Mouse (Mus musculus) embryonic stem cell, embryonic (primary cell): ENCODE measurements around the gene Trappc4.

Experiments used
- CTCF ChIA-PET, 4 experiments: fragments of 300-600 bp in 2 of 4; fragments of 350-600 bp in 2 of 4; sonication (Branson Sonifier 250); formaldehyde crosslinking; loops; one replicate each; lab custom pipeline; 2022; ENCODE audit warnings: inconsistent platforms in 2 of 4; lab: Charles Lee
- POLR2A ChIA-PET, 4 experiments: fragments of 300-600 bp in 2 of 4; fragments of 350-600 bp in 2 of 4; sonication (Branson Sonifier 250); formaldehyde crosslinking; loops; one replicate each; lab custom pipeline; 2022; ENCODE audit warnings: antibody characterized with exemption in 4 of 4, inconsistent platforms in 1 of 4; lab: Charles Lee

The Trappc4 gene

GRCm38 (mm10) chr9:44406906-44407751, at the start of gene Trappc4, which contains the start of gene Rps25:
Gene Trappc4, minus strand, starts transcription at chr9:44407600.
Gene Rps25, plus strand, starts transcription at chr9:44407139.
- POLR2A ChIA-PET, result interaction anchor here (0.5 to 13.2 kb wide), 53 partner anchors 8 to 671 kb away, joined by 3 to 342 read pairs (median 7); partner anchors contain the start of genes Ccdc84 (in 4 of the 4), Dpagt1 (in 3 of the 4), H2afx (in 3 of the 4) and Hyou1 (in 3 of the 4)
- CTCF ChIA-PET, result interaction anchor here in 1 of 4 experiments (1.0 kb wide), 1 partner anchor 28 kb away, joined by 3 read pairs; the partner anchor contains the start of gene Hyou1

- ChIA-PET CTCF (interaction anchor here (0.5 to 7.0 kb wide), 72 partner anchors 8 to 679 kb away, joined by 3 to 84 read pairs (median 7); partner anchors contain the start of genes Bcl9l (in 4 of the 4), Foxr1 (in 2 of the 4) and Ddx6 (in 1 of the 4)), POLR2A (interaction anchor here (0.6 to 2.8 kb wide), 33 partner anchors 11 to 335 kb away, joined by 3 to 13 read pairs (median 4); partner anchors contain the start of genes Bcl9l (in 1 of the 4), Ccdc84 (in 1 of the 4) and Foxr1 (in 1 of the 4))
These were observed 47.5 kb upstream of the Trappc4 start, which contains the start of gene Upk2 for GRCm38 (mm10) chr9:44454891-44455220. Gene Upk2, minus strand, starts transcription at chr9:44454976.

- POLR2A ChIA-PET, result interaction anchor here (0.6 to 2.8 kb wide), 53 partner anchors 10 to 335 kb away, joined by 3 to 13 read pairs (median 4); partner anchors contain the start of genes Bcl9l (in 2 of the 4), Ccdc84 (in 2 of the 4), Foxr1 (in 2 of the 4) and Cxcr5 (in 1 of the 4)
- CTCF ChIA-PET, result interaction anchor here (0.5 to 7.0 kb wide), 97 partner anchors 8 to 1308 kb away, joined by 3 to 84 read pairs (median 5); partner anchors contain the start of genes Bcl9l (in 4 of the 4), Foxr1 (in 2 of the 4), Ddx6 (in 1 of the 4) and Vps11 (in 1 of the 4)
These were observed 46.9 kb upstream of the Trappc4 start for GRCm38 (mm10) chr9:44454132-44454890.

- CTCF ChIA-PET, result interaction anchor here in 2 of 4 experiments (0.6 to 3.1 kb wide), 10 partner anchors 28 to 468 kb away, joined by 4 to 17 read pairs (median 4); no protein-coding TSS in a partner anchor
- POLR2A ChIA-PET, result interaction anchor here in 3 of 4 experiments (0.8 to 1.7 kb wide), 4 partner anchors 9 to 1239 kb away, joined by 3 to 5 read pairs (median 4); partner anchors contain the start of gene Foxr1 (in 1 of the 3)
These were observed 43.0 kb upstream of the Trappc4 start for GRCm38 (mm10) chr9:44450387-44450786.

GRCm38 (mm10) chr9:44444402-44445025, 37.1 kb upstream of the Trappc4 start:
- ChIA-PET CTCF (interaction anchor here in 3 of 4 experiments (0.7 to 2.2 kb wide), 3 partner anchors 9 to 34 kb away, joined by 6 to 9 read pairs (median 8); partner anchors contain the start of gene Upk2 (in 1 of the 3)), POLR2A (interaction anchor here in 3 of 4 experiments (0.5 to 1.8 kb wide), 9 partner anchors 10 to 1578 kb away, joined by 3 to 5 read pairs (median 4); partner anchors contain the start of genes Upk2 (in 2 of the 3), Ccdc84 (in 1 of the 3) and Hyou1 (in 1 of the 3))

GRCm38 (mm10) chr9:44440961-44441360, 33.6 kb upstream of the Trappc4 start, which contains the start of gene Foxr1:
Gene Foxr1, minus strand, starts transcription at chr9:44441136.
- POLR2A ChIA-PET, result interaction anchor here in 3 of 4 experiments (0.6 to 1.7 kb wide), 28 partner anchors 10 to 176 kb away, joined by 3 to 20 read pairs (median 4); partner anchors contain the start of genes H2afx (in 3 of the 3), Hyou1 (in 2 of the 3), Ccdc84 (in 1 of the 3) and Upk2 (in 1 of the 3)
- CTCF ChIA-PET, result interaction anchor here (0.7 to 1.8 kb wide), 12 partner anchors 8 to 366 kb away, joined by 3 to 16 read pairs (median 4); partner anchors contain the start of genes Upk2 (in 3 of the 4), Ccdc153 (in 1 of the 4) and H2afx (in 1 of the 4)

GRCm38 (mm10) chr9:44435747-44436146, 28.3 kb upstream of the Trappc4 start:
- POLR2A ChIA-PET, result interaction anchor here in 2 of 4 experiments (0.6 to 5.5 kb wide), 4 partner anchors 15 to 142 kb away, joined by 3 to 33 read pairs (median 3); no protein-coding TSS in a partner anchor

GRCm38 (mm10) chr9:44432577-44433185, 25.3 kb upstream of the Trappc4 start:
- CTCF ChIA-PET, result interaction anchor here (0.6 to 2.1 kb wide), 18 partner anchors 8 to 326 kb away, joined by 3 to 8 read pairs (median 3); partner anchors contain the start of genes Bcl9l (in 2 of the 4), Upk2 (in 2 of the 4), C1qtnf5 (in 1 of the 4) and Ccdc84 (in 1 of the 4)
- POLR2A ChIA-PET, result interaction anchor here (0.6 to 5.6 kb wide), 23 partner anchors 8 to 937 kb away, joined by 3 to 45 read pairs (median 4); partner anchors contain the start of genes Ccdc84 (in 2 of the 4), H2afx (in 1 of the 4), Slc37a4 (in 1 of the 4) and Trappc4 (in 1 of the 4)

More at GRCm38 (mm10) chr9:44435747-44436146, 28.3 kb upstream of the Trappc4 start:
- CTCF ChIA-PET, result interaction anchor here in 2 of 4 experiments (0.5 to 0.6 kb wide), 2 partner anchors 168 to 224 kb away, joined by 4 to 9 read pairs; no protein-coding TSS in a partner anchor

- ChIA-PET POLR2A (interaction anchor here in 3 of 4 experiments (0.6 to 12.0 kb wide), 31 partner anchors 8 to 232 kb away, joined by 3 to 342 read pairs (median 4); partner anchors contain the start of genes Trappc4 (in 3 of the 3), Foxr1 (in 2 of the 3), H2afx (in 2 of the 3) and Hyou1 (in 2 of the 3)), CTCF (interaction anchor here in 3 of 4 experiments (0.6 to 2.0 kb wide), 11 partner anchors 31 to 778 kb away, joined by 3 to 8 read pairs (median 4); partner anchors contain the start of genes Upk2 (in 1 of the 3) and Vps11 (in 1 of the 3))
These were observed 16.2 kb upstream of the Trappc4 start for GRCm38 (mm10) chr9:44423576-44423975.

- ChIA-PET CTCF (interaction anchor here in 3 of 4 experiments (0.5 to 2.6 kb wide), 7 partner anchors 9 to 621 kb away, joined by 3 to 11 read pairs (median 4); partner anchors contain the start of genes Upk2 (in 1 of the 3) and Vps11 (in 1 of the 3)), POLR2A (interaction anchor here (0.6 to 12.0 kb wide), 50 partner anchors 10 to 683 kb away, joined by 3 to 342 read pairs (median 4); partner anchors contain the start of genes H2afx (in 3 of the 4), Hyou1 (in 3 of the 4), Vps11 (in 3 of the 4) and C2cd2l (in 2 of the 4))
These were observed 13.0 kb upstream of the Trappc4 start for GRCm38 (mm10) chr9:44420280-44420898.

- CTCF ChIA-PET, result interaction anchor here in 1 of 4 experiments (0.7 to 2.6 kb wide), 5 partner anchors 9 to 460 kb away, joined by 3 to 11 read pairs (median 4); partner anchors contain the start of genes Upk2 and Vps11
- POLR2A ChIA-PET, result interaction anchor here (0.5 to 12.0 kb wide), 70 partner anchors 9 to 930 kb away, joined by 3 to 342 read pairs (median 5); partner anchors contain the start of genes Hyou1 (in 3 of the 4), C2cd2l (in 2 of the 4), Foxr1 (in 2 of the 4) and H2afx (in 2 of the 4)
These were observed 12.3 kb upstream of the Trappc4 start for GRCm38 (mm10) chr9:44419730-44420129.

- POLR2A ChIA-PET, result interaction anchor here (0.6 to 12.0 kb wide), 136 partner anchors 8 to 647 kb away, joined by 3 to 342 read pairs (median 5); partner anchors contain the start of genes Trappc4 (in 4 of the 4), Dpagt1 (in 3 of the 4), Foxr1 (in 3 of the 4) and H2afx (in 3 of the 4)
- CTCF ChIA-PET, result interaction anchor here (0.6 to 2.6 kb wide), 26 partner anchors 11 to 1721 kb away, joined by 3 to 11 read pairs (median 3); partner anchors contain the start of genes Bcl9l (in 1 of the 4), Cbl (in 1 of the 4), Hyou1 (in 1 of the 4) and Slc37a4 (in 1 of the 4)
These were observed 11.4 kb upstream of the Trappc4 start, which contains the start of gene Ccdc84 for GRCm38 (mm10) chr9:44418519-44419385. Gene Ccdc84, minus strand, starts transcription at chr9:44418569.
